Mouse (Mus musculus) bone marrow, adult 2 months (tissue): ENCODE measurements around the gene Kbtbd4. TPM values are rescaled to one million over a fixed set of nuclear protein-coding genes. Genes with fewer than 3 reads are reported as not detected.

ENCODE experiments used
- H3K27ac ChIP-seq: fragments of 200-500 bp; 2 replicates; pipeline ENCODE4 v1.5.1; 2012; ENCODE audit warnings: low read depth, mild to moderate bottlenecking, control low read depth, inconsistent platforms, low read length; ENCODE audit not compliant: control insufficient read depth, poor library complexity, insufficient read depth
- H3K4me1 ChIP-seq: fragments of 200-500 bp; 2 replicates; pipeline ENCODE4 v1.6.1; 2011; ENCODE audit warnings: low read length; ENCODE audit not compliant: control insufficient read depth, insufficient read depth
- H3K4me3 ChIP-seq: fragments of 200-500 bp; replicated peaks from 2 replicates; pipeline ENCODE3; 2011; ENCODE audit warnings: mild to moderate bottlenecking, low read depth, low read length, control low read depth; ENCODE audit not compliant: control insufficient read depth
- CTCF ChIP-seq: fragments of 200-500 bp; IDR thresholded peaks from 2 replicates; pipeline ENCODE4 v1.5.1; 2011; ENCODE audit warnings: low read length, control low read depth; ENCODE audit not compliant: control insufficient read depth, insufficient read depth
- POLR2A ChIP-seq: fragments of 200-500 bp; IDR thresholded peaks from 2 replicates; pipeline ENCODE4 v1.6.1; 2011; ENCODE audit warnings: low read depth, mild to moderate bottlenecking, control low read depth, low read length, borderline replicate concordance; ENCODE audit not compliant: control insufficient read depth
- WGBS: fragments of 180-500 bp; shearing (Covaris S2); methylation state at CpG from one replicate; pipeline ENCODE4 v1.1.7; 2018; 5-methylcytosine and 5-hydroxymethylcytosine counted together
- polyA plus RNA-seq: library from polyadenylated mRNA; stranded (reverse); fragments of >200 nt; gene quantifications from 2 replicates; pipeline ENCODE4 v1.2.4, GENCODE M21; 2011; ENCODE audit warnings: low replicate concordance; ENCODE audit not compliant: missing spikeins, insufficient read depth, insufficient read length

Gene Kbtbd4
- polyA plus RNA-seq, 1 experiment, result 8.2 TPM

DNA sequence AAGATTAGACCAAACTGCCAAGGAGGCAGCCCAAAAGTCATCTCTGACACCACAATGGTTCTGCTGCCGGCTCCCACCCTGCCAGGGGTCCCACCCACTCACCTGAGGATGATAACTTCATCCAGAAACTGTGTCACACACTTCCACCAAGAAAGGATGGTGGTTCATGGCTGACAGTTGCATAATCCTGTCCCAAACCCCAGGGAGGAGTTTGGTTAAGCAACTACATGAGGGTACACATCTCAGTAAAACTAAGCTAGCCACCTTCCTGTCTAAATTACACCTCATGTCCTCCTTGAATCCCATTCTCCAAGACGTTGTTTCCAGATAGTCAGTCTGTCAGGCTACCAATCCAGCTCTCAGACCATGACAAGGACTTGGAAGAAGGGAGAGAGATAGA lies 27.7 kb downstream of the Kbtbd4 start:
- TF ChIP-seq CTCF, result no peak
- no peak for TF ChIP-seq POLR2A
- 51% methylated on average over 2 of the region's 2 CpGs for WGBS
- Histone ChIP-seq H3K27ac (no peak overlapping the region), H3K4me3 (no peak overlapping the region), H3K4me1 (no peaks in the 10 kb centered on the region)

DNA sequence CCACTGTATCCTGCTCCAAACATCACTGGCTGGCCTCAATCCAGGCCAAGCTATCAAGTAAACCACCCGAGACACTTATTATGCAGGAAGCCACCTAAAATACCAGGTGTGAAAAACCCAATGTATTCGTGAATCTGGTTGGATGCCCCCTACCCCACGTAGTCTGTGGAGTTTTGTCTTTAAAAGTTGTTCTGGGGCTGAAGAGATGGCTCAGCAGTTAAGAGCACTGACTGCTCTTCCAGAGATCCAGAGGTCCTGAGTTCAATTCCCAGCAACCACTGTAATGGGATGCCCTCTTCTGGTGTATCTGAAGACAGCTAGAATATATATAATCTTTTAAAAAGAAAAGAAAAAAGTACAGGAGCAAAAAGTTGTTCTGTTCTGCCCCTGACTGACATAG lies 33.8 kb downstream of the Kbtbd4 start:
- WGBS, result 75% methylated on average over 3 of the region's 3 CpGs
- H3K4me3 ChIP-seq, result no peak overlapping the region
- H3K4me1 ChIP-seq, result no peaks in the 10 kb centered on the region
- H3K27ac ChIP-seq, result no peak overlapping the region
- no peak for TF ChIP-seq CTCF
- no peak for TF ChIP-seq POLR2A

DNA sequence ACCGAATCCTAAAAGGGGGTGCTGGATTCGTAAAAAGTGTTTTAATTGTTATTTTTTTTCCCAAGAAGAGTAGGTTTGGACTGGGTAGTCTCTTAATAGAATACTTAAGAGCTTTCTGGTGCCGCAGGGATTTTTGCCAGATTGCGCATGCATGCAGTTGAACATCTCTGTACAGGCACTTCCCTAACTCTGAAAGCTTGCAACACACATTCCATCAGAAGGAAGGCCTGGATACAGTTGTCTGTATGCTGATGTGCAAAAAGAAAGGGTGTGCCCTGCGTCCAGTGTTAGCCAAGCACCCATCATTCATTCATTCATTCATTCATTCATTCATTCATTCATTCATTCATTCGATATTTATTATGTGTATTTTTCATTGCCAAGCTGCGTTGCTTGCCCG lies 35.2 kb downstream of the Kbtbd4 start:
- Histone ChIP-seq H3K4me1 (no peaks in the 10 kb centered on the region), H3K4me3 (peak overlapping the region; percentile 56), H3K27ac (no peak overlapping the region)
- WGBS, result 30% methylated on average over 8 of the region's 8 CpGs
- no peak for TF ChIP-seq POLR2A
- TF ChIP-seq CTCF, result no peak

DNA sequence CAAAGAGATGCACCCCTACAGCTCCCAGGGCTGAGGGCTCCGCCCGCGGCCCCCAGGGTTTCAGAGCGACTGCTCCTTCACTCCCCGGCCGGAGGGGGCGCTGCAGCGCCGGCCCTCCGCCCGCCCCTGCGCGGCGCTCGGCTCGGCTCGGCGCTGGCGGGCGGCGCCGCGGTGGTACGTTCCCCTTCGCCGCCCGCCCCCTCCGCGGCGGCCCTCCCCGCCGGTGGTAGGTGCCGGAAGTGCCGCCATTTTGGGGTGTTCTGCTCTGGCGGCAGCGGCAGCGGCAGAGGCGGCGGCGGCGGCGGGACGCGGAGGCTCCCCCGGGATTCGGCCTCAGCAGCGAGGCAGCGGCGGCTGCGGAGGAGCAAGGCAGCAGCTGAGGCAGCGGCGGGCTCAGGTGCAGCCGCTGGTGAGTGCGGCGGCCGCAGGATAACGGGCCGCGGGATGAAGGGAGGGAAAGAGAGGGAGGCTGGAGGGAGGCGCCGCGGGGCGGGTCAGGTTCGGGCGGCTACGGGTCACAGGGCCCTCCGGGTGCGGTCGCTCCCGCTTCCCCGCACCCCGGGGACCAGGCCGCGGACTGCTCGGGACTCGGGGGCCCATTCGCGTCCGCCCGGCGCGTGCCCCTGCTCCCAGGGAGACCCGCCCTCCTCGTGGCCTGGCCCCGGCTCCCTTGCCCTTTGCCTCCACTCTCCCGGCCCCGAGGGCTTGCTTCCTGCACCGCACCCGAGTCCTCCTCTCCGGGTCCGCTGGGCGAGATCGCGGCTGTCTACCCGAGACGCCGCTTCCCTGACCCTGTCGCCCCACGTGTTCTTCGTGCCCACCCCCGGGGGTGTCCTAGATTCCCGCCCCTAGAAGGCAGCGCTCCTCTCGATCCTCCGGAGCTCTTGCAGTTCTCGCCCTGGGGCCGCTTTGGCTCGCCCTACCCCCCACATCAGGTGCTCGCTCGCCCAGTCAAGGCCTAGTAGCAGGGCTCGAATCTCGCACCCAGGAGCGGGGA lies 36.0 kb downstream of the Kbtbd4 start, which contains the start of gene Celf1:
Gene Celf1 (plus strand): TSS at position 150 of the 997 bp plus-strand sequence.
- H3K4me3 ChIP-seq, result peak within 1 kb of the TSS; percentile 97
- H3K4me1 ChIP-seq, result no peaks in the 10 kb centered on the region
- peak within 1 kb of the TSS; percentile 98 for H3K27ac ChIP-seq
- TF ChIP-seq CTCF (peak; percentile 45; the same call in 1 of the 2 replicates), POLR2A (peak; percentile 19; the same call in 1 of the 2 replicates)
- under 1% methylated on average over 111 of the region's 113 CpGs for WGBS

DNA sequence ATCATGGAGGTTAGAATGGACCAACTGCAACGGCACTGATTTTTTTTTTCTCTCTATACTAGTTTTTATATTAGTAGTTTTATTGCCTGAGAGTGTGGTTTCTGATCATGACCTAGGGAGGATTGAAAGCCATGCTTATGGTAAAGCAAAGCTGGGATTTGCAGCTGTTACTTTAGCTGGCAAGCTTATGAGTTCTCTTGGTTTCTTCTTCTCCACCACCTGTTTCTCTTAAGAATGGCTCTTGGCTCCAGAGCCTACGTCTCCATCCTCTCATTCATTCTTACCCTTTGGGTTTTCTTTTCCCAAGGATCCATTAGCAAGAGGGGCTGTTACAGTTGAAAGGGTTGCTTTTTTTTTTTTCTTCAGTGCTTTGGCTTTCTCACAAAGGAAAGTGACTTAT lies 37.2 kb downstream of the Kbtbd4 start:
- 73% methylated on average over 2 of the region's 2 CpGs for WGBS
- no peak overlapping the region for H3K27ac ChIP-seq
- no peak overlapping the region for H3K4me3 ChIP-seq
- TF ChIP-seq POLR2A, result no peak
- TF ChIP-seq CTCF, result no peak
- no peaks in the 10 kb centered on the region for H3K4me1 ChIP-seq

GRCm38 (mm10) chr2:90950149-90950548 lies 45.6 kb downstream of the Kbtbd4 start:
- H3K4me1 ChIP-seq, result peaks cover 3% of the 10 kb centered on the region
- WGBS, result 87% methylated on average over 5 of the region's 5 CpGs
- no peak overlapping the region for H3K27ac ChIP-seq
- TF ChIP-seq POLR2A, result no peak
- TF ChIP-seq CTCF, result no peak
- no peak overlapping the region for H3K4me3 ChIP-seq

DNA sequence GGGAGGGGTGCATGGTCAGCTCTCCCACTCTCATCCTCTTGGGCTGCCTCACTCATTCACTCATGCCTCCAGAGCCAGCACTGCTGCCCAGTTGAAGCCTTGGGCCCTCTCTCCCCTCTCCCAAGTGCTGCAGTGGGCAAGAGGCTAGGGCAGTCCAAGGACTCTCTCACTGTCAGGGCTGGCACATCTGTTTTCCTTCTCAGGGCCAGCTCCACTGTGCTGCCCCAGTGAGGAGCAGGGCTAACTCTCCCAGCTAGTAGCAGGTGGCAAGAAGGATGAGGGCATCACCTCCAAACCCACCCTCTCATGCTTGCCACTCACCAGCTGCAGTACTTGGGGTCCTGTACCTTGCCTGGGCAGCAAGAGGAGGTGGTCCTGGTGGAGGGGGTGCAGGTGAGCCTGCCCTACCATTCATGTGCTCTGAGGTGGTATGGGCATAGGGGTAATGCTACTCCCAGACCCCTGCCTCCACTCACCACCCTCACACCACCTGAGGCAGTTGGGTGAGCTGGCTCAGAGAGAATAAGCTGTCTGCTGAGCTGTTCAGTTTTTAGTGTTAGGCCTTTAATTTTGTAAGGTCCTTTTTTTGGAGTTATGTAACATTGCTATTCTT lies 46.1 kb downstream of the Kbtbd4 start:
- Histone ChIP-seq H3K4me3 (no peak overlapping the region), H3K4me1 (peaks cover 3% of the 10 kb centered on the region), H3K27ac (peak overlapping the region; percentile 58)
- TF ChIP-seq POLR2A (0 out of 2 replicates have a peak, but pooled peaks have one; percentile 14), CTCF (no peak)

DNA sequence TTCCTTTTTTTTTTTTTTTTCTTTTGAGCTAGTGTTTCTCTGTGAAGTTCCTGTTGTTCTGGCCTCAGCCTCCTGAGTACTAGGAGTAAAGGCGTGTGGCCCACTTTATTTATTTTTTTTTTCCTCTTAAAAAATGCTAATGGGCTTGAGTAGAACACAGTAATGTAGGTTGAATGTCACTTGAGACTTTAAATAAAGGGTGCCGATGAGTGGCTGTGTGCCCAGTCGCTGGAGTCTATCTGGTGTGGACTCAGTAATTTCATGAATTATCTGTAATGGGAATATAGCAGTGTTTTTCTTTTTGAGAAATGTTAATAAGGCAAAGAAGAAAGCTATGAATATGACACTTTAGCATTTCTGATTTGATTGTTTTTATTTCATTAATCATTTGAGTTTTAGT lies 48.9 kb downstream of the Kbtbd4 start:
- H3K27ac ChIP-seq, result no peak overlapping the region
- WGBS, result 79% methylated on average over 3 of the region's 3 CpGs
- H3K4me3 ChIP-seq, result no peak overlapping the region
- peaks cover 3% of the 10 kb centered on the region for H3K4me1 ChIP-seq
- no peak for TF ChIP-seq POLR2A
- TF ChIP-seq CTCF, result no peak
